Mouse (Mus musculus) E14TG2a.4 (cell line): Measurements from ENCODE around the gene Top2a.
"Not testable (repeated sequence)": the region's sequence is repeated elsewhere in the genome, so short reads cannot be mapped to it uniquely, and the experiment has no call there.

Experiments
- H3K27me3 ChIP-seq: 2 replicates; pipeline ENCODE4 v1.6.1; 2014; ENCODE audit warnings: low read length, control low read depth; ENCODE audit not compliant: insufficient read depth
- H3K36me3 ChIP-seq: 2 replicates; pipeline ENCODE4 v1.6.1; 2014; ENCODE audit warnings: low read length, control low read depth; ENCODE audit not compliant: insufficient read depth
- H3K4me1 ChIP-seq: replicated peaks from 2 replicates; pipeline ENCODE4 v1.6.1; 2014; ENCODE audit warnings: low read depth, low read length, control low read depth
- H3K4me3 ChIP-seq: replicated peaks from 2 replicates; pipeline ENCODE4 v1.5.1; 2014; ENCODE audit warnings: mild to moderate bottlenecking, low read length
- H3K9me3 ChIP-seq: 2 replicates; pipeline ENCODE4 v1.6.1; 2014; ENCODE audit warnings: low read length, control low read depth
- CTCF ChIP-seq: conservative IDR thresholded peaks from 2 replicates; pipeline ENCODE4 v1.5.1; 2014; ENCODE audit warnings: low read length
- NANOG ChIP-seq: IDR thresholded peaks from 2 replicates; pipeline ENCODE4 v1.6.1; 2014; ENCODE audit warnings: borderline replicate concordance, low read length, mixed read lengths
- POU5F1 ChIP-seq: IDR thresholded peaks from 2 replicates; pipeline ENCODE4 v1.6.1; 2014; ENCODE audit warnings: low read length, borderline replicate concordance

Gene Top2a

GRCm38 (mm10) chr11:99006788-99007187 is 17.2 kb downstream of the Top2a start:
- Histone ChIP-seq H3K4me1 (0 out of 2 replicates have a peak, but pooled peaks cover 8% of the 10 kb centered on the region), H3K4me3 (no peak overlapping the region), H3K27me3 (no peaks in the 10 kb centered on the region), H3K36me3 (peaks cover 100% of the 10 kb centered on the region), H3K9me3 (no peaks in the 10 kb centered on the region)
- no peak for TF ChIP-seq POU5F1
- TF ChIP-seq NANOG, result no peak
- no peak for TF ChIP-seq CTCF

DNA sequence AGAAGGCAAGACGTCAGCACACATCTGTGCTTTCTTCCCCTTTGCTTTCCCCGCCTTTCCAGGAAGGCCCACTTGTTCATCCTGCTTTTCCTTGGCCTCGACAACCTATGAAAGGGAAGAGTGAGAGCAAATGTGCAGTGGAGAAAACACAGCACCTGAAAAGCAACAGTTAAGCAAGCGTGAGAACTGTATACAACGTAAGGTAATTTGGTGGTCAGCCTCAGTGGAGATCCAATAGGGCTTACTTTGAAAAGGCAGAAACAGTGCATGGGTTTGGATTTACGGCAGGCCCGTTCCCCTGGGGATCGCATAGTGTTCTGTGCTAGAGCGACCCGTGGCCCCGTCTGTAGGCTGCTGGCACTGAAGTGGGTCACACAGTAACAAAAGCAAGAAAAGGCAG is 24.7 kb downstream of the Top2a start:
- H3K4me3 ChIP-seq, result no peak overlapping the region
- TF ChIP-seq CTCF, result no peak
- no peak for TF ChIP-seq POU5F1
- TF ChIP-seq NANOG, result no peak

GRCm38 (mm10) chr11:98998776-98999175 is 25.2 kb downstream of the Top2a start:
- peaks cover 99% of the 10 kb centered on the region for H3K36me3 ChIP-seq
- H3K27me3 ChIP-seq, result no peaks in the 10 kb centered on the region
- TF ChIP-seq NANOG, result no peak
- no peak for TF ChIP-seq POU5F1
- TF ChIP-seq CTCF, result no peak
- H3K4me1 ChIP-seq, result peaks cover 18% of the 10 kb centered on the region
- H3K4me3 ChIP-seq, result no peak overlapping the region
- H3K9me3 ChIP-seq, result no peaks in the 10 kb centered on the region

More for the DNA sequence above, 24.7 kb downstream of the Top2a start:
- Histone ChIP-seq H3K9me3 (no peaks in the 10 kb centered on the region), H3K4me1 (peaks cover 14% of the 10 kb centered on the region), H3K27me3 (no peaks in the 10 kb centered on the region), H3K36me3 (peaks cover 99% of the 10 kb centered on the region)

- Histone ChIP-seq H3K36me3 (peaks cover 99% of the 10 kb centered on the region), H3K9me3 (no peaks in the 10 kb centered on the region), H3K27me3 (no peaks in the 10 kb centered on the region), H3K4me3 (no peak overlapping the region), H3K4me1 (peaks cover 30% of the 10 kb centered on the region)
- no peak for TF ChIP-seq POU5F1
- no peak for TF ChIP-seq CTCF
- TF ChIP-seq NANOG, result no peak
These were observed 26.3 kb downstream of the Top2a start for GRCm38 (mm10) chr11:98997659-98998058.

GRCm38 (mm10) chr11:98995987-98996386 is 28.0 kb downstream of the Top2a start:
- peaks cover 96% of the 10 kb centered on the region for H3K36me3 ChIP-seq
- no peaks in the 10 kb centered on the region for H3K9me3 ChIP-seq
- H3K27me3 ChIP-seq, result no peaks in the 10 kb centered on the region
- peaks cover 24% of the 10 kb centered on the region for H3K4me1 ChIP-seq
- TF ChIP-seq NANOG (no peak), CTCF (no peak), POU5F1 (no peak)
- H3K4me3 ChIP-seq, result no peak overlapping the region

DNA sequence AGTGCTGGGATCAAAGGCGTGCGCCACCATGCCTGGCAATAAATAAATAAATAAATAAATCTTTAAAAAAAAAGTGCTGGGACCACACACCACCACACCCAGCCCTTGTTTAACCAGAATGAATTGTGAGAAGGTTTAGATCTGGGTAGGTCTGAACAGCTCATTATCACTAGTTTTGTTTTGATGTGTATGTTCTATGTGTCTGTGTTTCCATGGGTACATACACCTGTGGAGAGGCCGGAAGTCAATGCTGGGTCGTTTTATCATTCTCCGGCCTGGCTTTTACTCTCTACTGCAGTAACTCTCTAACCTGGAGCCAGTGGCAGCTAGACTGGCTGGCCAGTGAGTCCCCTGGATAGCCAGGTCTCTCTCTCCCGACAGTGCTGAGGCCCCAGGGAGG is 33.1 kb downstream of the Top2a start:
- Histone ChIP-seq H3K4me3 (no peak overlapping the region), H3K27me3 (no peaks in the 10 kb centered on the region), H3K4me1 (peaks cover 42% of the 10 kb centered on the region), H3K36me3 (peaks cover 63% of the 10 kb centered on the region), H3K9me3 (no peaks in the 10 kb centered on the region)
- TF ChIP-seq NANOG (no peak), POU5F1 (no peak), CTCF (no peak)

DNA sequence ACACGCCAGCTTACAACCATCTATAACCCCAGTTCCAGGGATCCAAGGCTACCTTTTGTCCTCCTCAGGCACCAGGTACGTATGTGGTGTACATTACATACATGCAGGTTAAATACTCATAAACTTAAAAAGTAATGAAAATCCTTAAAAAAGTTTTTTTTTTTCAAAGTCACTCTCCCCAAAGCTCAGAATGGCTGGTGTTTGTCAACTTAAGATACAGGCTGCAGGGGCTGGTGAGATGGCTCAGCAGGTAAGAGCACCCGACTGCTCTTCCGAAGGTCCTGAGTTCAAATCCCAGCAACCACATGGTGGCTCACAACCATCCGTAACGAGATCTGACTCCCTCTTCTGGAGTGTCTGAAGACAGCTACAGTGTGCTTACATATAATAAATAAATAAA is 35.7 kb downstream of the Top2a start:
- H3K4me3 ChIP-seq, H3K9me3 ChIP-seq: not testable (repeated sequence)
- peaks cover 55% of the 10 kb centered on the region for H3K4me1 ChIP-seq
- peaks cover 37% of the 10 kb centered on the region for H3K36me3 ChIP-seq
- H3K27me3 ChIP-seq, result peaks cover 12% of the 10 kb centered on the region

DNA sequence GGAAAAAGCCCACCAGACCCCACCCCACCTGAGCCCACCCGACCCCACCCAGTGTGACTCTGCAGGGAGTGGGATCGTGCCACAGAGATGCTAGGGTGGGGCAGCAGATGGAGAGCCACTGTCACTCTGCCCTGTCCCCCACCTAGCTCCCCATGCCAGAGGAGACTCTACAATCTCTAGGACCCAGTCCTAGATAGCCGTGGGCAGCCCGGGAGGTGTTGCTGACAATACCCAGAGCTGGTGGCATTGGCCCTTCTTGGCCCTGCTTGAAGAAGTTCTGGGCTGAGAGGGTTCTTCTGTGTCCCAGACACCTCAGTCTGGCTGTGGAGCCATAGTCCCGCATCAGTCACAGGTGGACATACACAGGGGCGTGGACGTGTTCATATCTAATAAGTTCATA is 38.4 kb downstream of the Top2a start:
- TF ChIP-seq CTCF, result no peak
- TF ChIP-seq NANOG, result no peak
- TF ChIP-seq POU5F1, result no peak
- Histone ChIP-seq H3K36me3 (peaks cover 15% of the 10 kb centered on the region), H3K4me1 (peaks cover 64% of the 10 kb centered on the region), H3K27me3 (peaks cover 38% of the 10 kb centered on the region), H3K9me3 (no peaks in the 10 kb centered on the region), H3K4me3 (0 out of 2 replicates have a peak overlapping the region, but pooled peaks have one; percentile 13)

GRCm38 (mm10) chr11:98983551-98983950 is 40.4 kb downstream of the Top2a start:
- Histone ChIP-seq H3K36me3 (peaks cover 3% of the 10 kb centered on the region), H3K4me1 (peaks cover 64% of the 10 kb centered on the region), H3K9me3 (no peaks in the 10 kb centered on the region), H3K27me3 (peaks cover 57% of the 10 kb centered on the region), H3K4me3 (peak overlapping the region; percentile 35; the same call in 1 of the 2 replicates)
- TF ChIP-seq CTCF, result no peak
- no peak for TF ChIP-seq POU5F1
- no peak for TF ChIP-seq NANOG
